Mouse (Mus musculus): ENCODE results near the gene 9430097D07Rik. TPM values are rescaled to one million over a fixed set of nuclear protein-coding genes. Genes with fewer than 3 reads are reported as not detected.

Gene 9430097D07Rik
- polyA plus RNA-seq, 1 experiment from 2014 or later = not detected

- Histone ChIP-seq H3K27ac (no peak overlapping the region), H3K27me3 (no peaks in the 10 kb centered on the region), H3K9me3 (no peaks in the 10 kb centered on the region), H3K4me1 (peaks cover 65% of the 10 kb centered on the region), H3K4me2 (no peak overlapping the region), H3K9ac (no peak overlapping the region), H3K4me3 (no peak overlapping the region), H3K36me3 (peaks cover 4% of the 10 kb centered on the region; the same call in 1 of the 2 replicates)
- WGBS = 72% methylated on average over 7 of the region's 7 CpGs
- ATAC-seq (ENCODE audit: insufficient number of reproducible peaks, insufficient read depth, low FRiP score, low TSS enrichment, low read depth) = no peak
These were observed 21.8 kb downstream of the 9430097D07Rik start for GRCm38 (mm10) chr2:32553592-32554148.

- Histone ChIP-seq H3K4me2 (no peak overlapping the region), H3K27ac (0 out of 2 replicates have a peak overlapping the region, but pooled peaks have one; percentile 17), H3K27me3 (no peaks in the 10 kb centered on the region), H3K9ac (0 out of 2 replicates have a peak overlapping the region, but pooled peaks have one; percentile 8), H3K4me1 (peaks cover 72% of the 10 kb centered on the region), H3K36me3 (no peaks in the 10 kb centered on the region), H3K9me3 (no peaks in the 10 kb centered on the region), H3K4me3 (no peak overlapping the region)
- 68% methylated on average over 5 of the region's 5 CpGs for WGBS
- no peak for ATAC-seq (ENCODE audit: insufficient number of reproducible peaks, insufficient read depth, low FRiP score, low TSS enrichment, low read depth)
These were observed 24.2 kb downstream of the 9430097D07Rik start for GRCm38 (mm10) chr2:32551236-32551635.

GRCm38 (mm10) chr2:32549764-32550163 is 25.7 kb downstream of the 9430097D07Rik start:
- ATAC-seq (ENCODE audit: insufficient number of reproducible peaks, insufficient read depth, low FRiP score, low TSS enrichment, low read depth) = peak; percentile 80
- Histone ChIP-seq H3K9me3 (no peaks in the 10 kb centered on the region), H3K4me3 (no peak overlapping the region), H3K27ac (peak overlapping the region; percentile 93), H3K36me3 (0 out of 2 replicates have a peak, but pooled peaks cover 3% of the 10 kb centered on the region), H3K27me3 (no peaks in the 10 kb centered on the region), H3K4me2 (peak overlapping the region; percentile 27), H3K9ac (no peak overlapping the region), H3K4me1 (peaks cover 58% of the 10 kb centered on the region)
- WGBS = 21% methylated on average over 6 of the region's 6 CpGs

- Histone ChIP-seq H3K4me3 (no peak overlapping the region), H3K9ac (no peak overlapping the region), H3K36me3 (peaks cover 8% of the 10 kb centered on the region; the same call in 1 of the 2 replicates), H3K27ac (peak overlapping the region; percentile 93), H3K4me2 (0 out of 2 replicates have a peak overlapping the region, but pooled peaks have one; percentile 27), H3K27me3 (no peaks in the 10 kb centered on the region), H3K4me1 (peaks cover 58% of the 10 kb centered on the region), H3K9me3 (no peaks in the 10 kb centered on the region)
- no peak for ATAC-seq (ENCODE audit: insufficient number of reproducible peaks, insufficient read depth, low FRiP score, low TSS enrichment, low read depth)
- WGBS = 46% methylated on average over 9 of the region's 9 CpGs
These were observed 26.3 kb downstream of the 9430097D07Rik start for GRCm38 (mm10) chr2:32549171-32549570.

GRCm38 (mm10) chr2:32547964-32548739 is 27.3 kb downstream of the 9430097D07Rik start:
- no peak for ATAC-seq (ENCODE audit: insufficient number of reproducible peaks, insufficient read depth, low FRiP score, low TSS enrichment, low read depth)
- Histone ChIP-seq H3K36me3 (peaks cover 9% of the 10 kb centered on the region; the same call in 1 of the 2 replicates), H3K4me2 (no peak overlapping the region), H3K27ac (peak overlapping the region; percentile 93), H3K27me3 (no peaks in the 10 kb centered on the region), H3K9ac (no peak overlapping the region), H3K4me1 (peaks cover 58% of the 10 kb centered on the region), H3K4me3 (no peak overlapping the region), H3K9me3 (no peaks in the 10 kb centered on the region)
- 86% methylated on average over 7 of the region's 7 CpGs for WGBS

- Histone ChIP-seq H3K4me3 (no peak overlapping the region), H3K27me3 (no peaks in the 10 kb centered on the region), H3K27ac (no peak overlapping the region), H3K4me2 (no peak overlapping the region), H3K36me3 (peaks cover 9% of the 10 kb centered on the region; the same call in 1 of the 2 replicates), H3K4me1 (peaks cover 58% of the 10 kb centered on the region), H3K9ac (no peak overlapping the region), H3K9me3 (no peaks in the 10 kb centered on the region)
- no peak for ATAC-seq (ENCODE audit: insufficient number of reproducible peaks, insufficient read depth, low FRiP score, low TSS enrichment, low read depth)
- WGBS = 87% methylated on average over 5 of the region's 5 CpGs
These were observed 28.1 kb downstream of the 9430097D07Rik start for GRCm38 (mm10) chr2:32547380-32547779.

- Histone ChIP-seq H3K4me3 (no peak overlapping the region), H3K36me3 (peaks cover 9% of the 10 kb centered on the region; the same call in 1 of the 2 replicates), H3K9me3 (no peaks in the 10 kb centered on the region), H3K9ac (no peak overlapping the region), H3K4me1 (peaks cover 58% of the 10 kb centered on the region), H3K27me3 (no peaks in the 10 kb centered on the region), H3K27ac (no peak overlapping the region), H3K4me2 (no peak overlapping the region)
- WGBS = 81% methylated on average over 1 of the region's 1 CpGs
- no peak for ATAC-seq (ENCODE audit: insufficient number of reproducible peaks, insufficient read depth, low FRiP score, low TSS enrichment, low read depth)
These were observed 28.5 kb downstream of the 9430097D07Rik start for GRCm38 (mm10) chr2:32546951-32547350.

GRCm38 (mm10) chr2:32543031-32543449 is 32.4 kb downstream of the 9430097D07Rik start:
- H3K27ac ChIP-seq = no peak overlapping the region
- no peak overlapping the region for H3K9ac ChIP-seq
- no peak overlapping the region for H3K4me3 ChIP-seq
- H3K4me2 ChIP-seq = no peak overlapping the region
- no peaks in the 10 kb centered on the region for H3K27me3 ChIP-seq
- no peak for ATAC-seq (ENCODE audit: insufficient number of reproducible peaks, insufficient read depth, low FRiP score, low TSS enrichment, low read depth)
- no peaks in the 10 kb centered on the region for H3K9me3 ChIP-seq
- peaks cover 55% of the 10 kb centered on the region for H3K4me1 ChIP-seq
- peaks cover 9% of the 10 kb centered on the region; the same call in 1 of the 2 replicates for H3K36me3 ChIP-seq
- 89% methylated on average over 3 of the region's 3 CpGs for WGBS

GRCm38 (mm10) chr2:32541986-32542573 is 33.4 kb downstream of the 9430097D07Rik start:
- Histone ChIP-seq H3K9ac (0 out of 2 replicates have a peak overlapping the region, but pooled peaks have one; percentile 21), H3K4me2 (no peak overlapping the region), H3K27ac (no peak overlapping the region), H3K9me3 (no peaks in the 10 kb centered on the region), H3K4me1 (peaks cover 55% of the 10 kb centered on the region), H3K27me3 (no peaks in the 10 kb centered on the region), H3K4me3 (no peak overlapping the region), H3K36me3 (peaks cover 9% of the 10 kb centered on the region; the same call in 1 of the 2 replicates)
- no peak for ATAC-seq (ENCODE audit: insufficient number of reproducible peaks, insufficient read depth, low FRiP score, low TSS enrichment, low read depth)
- 79% methylated on average over 4 of the region's 4 CpGs for WGBS

- 88% methylated on average over 2 of the region's 2 CpGs for WGBS
- Histone ChIP-seq H3K9me3 (no peaks in the 10 kb centered on the region), H3K27me3 (no peaks in the 10 kb centered on the region), H3K4me3 (no peak overlapping the region), H3K4me1 (peaks cover 57% of the 10 kb centered on the region), H3K9ac (peak overlapping the region; percentile 21; the same call in 1 of the 2 replicates), H3K36me3 (peaks cover 9% of the 10 kb centered on the region; the same call in 1 of the 2 replicates), H3K4me2 (no peak overlapping the region), H3K27ac (no peak overlapping the region)
- no peak for ATAC-seq (ENCODE audit: insufficient number of reproducible peaks, insufficient read depth, low FRiP score, low TSS enrichment, low read depth)
These were observed 34.1 kb downstream of the 9430097D07Rik start for GRCm38 (mm10) chr2:32541333-32541908.

GRCm38 (mm10) chr2:32539452-32539981 is 36.0 kb downstream of the 9430097D07Rik start:
- Histone ChIP-seq H3K9ac (no peak overlapping the region), H3K4me1 (peaks cover 63% of the 10 kb centered on the region), H3K9me3 (no peaks in the 10 kb centered on the region), H3K4me3 (no peak overlapping the region), H3K36me3 (peaks cover 4% of the 10 kb centered on the region; the same call in 1 of the 2 replicates), H3K27me3 (no peaks in the 10 kb centered on the region), H3K27ac (peak overlapping the region; percentile 39), H3K4me2 (peak overlapping the region; percentile 90)
- WGBS = 71% methylated on average over 14 of the region's 14 CpGs
- no peak for ATAC-seq (ENCODE audit: insufficient number of reproducible peaks, insufficient read depth, low FRiP score, low TSS enrichment, low read depth)

Measured in embryonic facial prominence, embryonic 13.5 days (tissue).